Mouse (Mus musculus) B cell, adult 2 months (primary cell): ENCODE data around the gene Tnfaip2.

Experiments
- DNase-seq, 2 experiments: peaks; one replicate each; pipeline ENCODE4 v3.0.0; 2022

Gene Tnfaip2

DNA sequence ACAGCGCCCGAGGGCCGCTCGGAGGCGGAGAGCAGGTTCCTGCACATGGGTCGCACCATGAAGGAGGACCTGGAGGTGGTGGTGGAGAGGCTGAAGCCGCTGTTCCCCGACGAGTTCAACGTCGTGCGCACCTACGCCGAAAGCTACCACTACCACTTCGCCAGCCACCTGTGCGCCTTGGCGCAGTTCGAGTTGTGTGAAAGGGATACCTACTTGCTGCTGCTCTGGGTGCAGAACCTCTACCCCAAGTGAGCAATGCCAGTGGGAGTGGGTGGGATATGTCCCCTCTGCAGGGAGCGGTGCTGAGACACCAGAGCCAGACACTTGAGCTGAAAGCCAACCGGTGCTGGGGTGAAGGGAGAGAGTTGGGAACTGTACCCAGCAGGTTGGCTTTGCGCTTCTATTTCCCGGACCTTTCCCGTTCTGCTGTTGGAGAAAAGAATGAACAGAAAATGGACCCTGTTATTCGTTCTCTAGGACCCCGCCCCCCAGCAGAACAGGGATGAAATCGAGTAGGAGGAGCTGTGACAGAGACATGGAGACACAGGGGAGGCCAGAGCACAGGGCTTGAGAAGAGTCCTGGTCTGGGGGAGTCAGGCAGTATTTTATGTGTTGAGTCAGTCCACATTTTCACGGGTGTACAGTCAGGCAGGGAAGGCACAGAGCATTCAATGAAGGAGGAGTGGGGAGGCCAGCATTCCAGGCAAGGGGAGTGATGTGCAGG is 3.8 kb downstream of the Tnfaip2 start:
- no peak for DNase-seq

DNA sequence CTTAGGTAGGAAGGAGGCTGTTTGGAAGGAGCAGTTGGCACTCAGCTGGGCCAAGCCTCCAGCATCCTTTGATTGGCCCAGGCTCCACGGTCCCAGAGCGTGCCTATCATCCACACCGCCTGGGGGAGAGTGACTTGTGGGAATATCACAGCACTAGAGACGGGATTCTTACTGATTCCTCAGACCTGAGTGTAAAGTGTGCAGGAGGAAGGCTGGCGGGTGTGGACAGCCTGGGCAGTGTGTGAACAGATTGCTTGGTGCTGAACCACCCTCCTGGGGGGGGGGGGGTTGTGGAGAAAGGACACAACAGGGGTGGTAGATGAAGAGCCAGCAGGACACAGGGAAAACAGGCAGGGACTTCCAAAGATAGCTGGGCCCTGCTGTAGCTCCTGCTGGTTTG is 4.5 kb downstream of the Tnfaip2 start:
- DNase-seq, result no peak

DNA sequence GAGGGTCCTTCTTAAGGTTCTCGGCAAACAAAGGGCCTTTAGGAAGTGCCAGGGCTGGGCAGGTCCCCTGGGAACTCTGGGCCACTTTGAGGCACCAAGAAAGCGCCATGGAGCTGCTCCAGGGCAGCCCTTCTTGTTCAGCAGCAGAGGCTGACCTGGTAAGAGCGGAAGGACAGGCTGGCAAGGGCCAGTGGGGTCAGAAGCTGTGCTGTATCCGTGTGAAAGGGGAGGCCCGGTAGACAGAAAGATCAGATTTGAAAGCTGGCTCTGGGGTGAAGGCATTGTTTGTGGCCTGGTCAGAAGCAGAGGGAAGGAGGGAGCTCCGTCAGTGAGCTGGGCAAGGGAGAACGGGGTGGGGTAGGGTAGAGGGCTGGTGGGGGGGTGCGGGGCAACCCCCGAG is 5.1 kb downstream of the Tnfaip2 start:
- DNase-seq, result no peak

DNA sequence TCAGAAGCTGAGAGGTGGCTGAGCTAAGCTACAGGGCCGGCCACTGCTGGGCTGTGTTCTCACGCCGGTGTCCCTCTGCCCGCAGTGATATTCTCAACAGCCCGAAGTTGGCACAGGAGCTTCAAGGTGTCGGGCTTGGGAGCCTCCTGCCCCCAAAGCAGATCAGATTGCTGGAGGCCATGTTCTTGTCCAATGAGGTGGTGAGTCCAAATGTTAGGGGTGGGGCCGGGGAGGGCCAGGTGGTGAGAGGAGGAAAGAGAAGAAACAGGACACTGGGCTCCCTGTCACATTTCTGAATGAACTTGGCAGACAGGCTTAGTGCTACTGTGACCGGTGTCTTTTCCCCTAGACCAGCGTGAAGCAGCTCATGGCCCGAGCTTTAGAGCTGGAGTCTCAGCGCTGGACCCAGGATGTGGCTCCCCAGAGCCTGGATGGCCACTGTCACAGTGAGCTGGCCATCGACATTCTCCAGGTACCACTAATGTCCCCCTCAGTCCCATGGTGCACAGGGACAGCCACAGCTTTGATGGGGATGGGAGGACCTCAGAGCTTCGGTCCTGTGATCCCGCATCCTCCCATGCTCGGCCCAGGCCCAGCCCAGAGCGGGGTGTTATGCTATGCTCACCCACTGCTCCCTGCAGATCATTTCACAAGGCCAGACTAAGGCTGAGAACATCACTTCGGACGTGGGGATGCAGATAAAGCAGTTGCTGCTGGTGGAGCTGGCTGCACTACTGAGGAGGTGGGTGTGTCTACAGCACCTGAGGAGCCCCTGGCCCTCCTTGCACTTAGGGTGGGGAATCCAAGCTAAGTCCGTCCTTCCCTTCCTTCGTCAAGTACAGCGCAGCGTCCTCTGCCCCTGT is 5.9 kb downstream of the Tnfaip2 start:
- DNase-seq, result no peak

DNA sequence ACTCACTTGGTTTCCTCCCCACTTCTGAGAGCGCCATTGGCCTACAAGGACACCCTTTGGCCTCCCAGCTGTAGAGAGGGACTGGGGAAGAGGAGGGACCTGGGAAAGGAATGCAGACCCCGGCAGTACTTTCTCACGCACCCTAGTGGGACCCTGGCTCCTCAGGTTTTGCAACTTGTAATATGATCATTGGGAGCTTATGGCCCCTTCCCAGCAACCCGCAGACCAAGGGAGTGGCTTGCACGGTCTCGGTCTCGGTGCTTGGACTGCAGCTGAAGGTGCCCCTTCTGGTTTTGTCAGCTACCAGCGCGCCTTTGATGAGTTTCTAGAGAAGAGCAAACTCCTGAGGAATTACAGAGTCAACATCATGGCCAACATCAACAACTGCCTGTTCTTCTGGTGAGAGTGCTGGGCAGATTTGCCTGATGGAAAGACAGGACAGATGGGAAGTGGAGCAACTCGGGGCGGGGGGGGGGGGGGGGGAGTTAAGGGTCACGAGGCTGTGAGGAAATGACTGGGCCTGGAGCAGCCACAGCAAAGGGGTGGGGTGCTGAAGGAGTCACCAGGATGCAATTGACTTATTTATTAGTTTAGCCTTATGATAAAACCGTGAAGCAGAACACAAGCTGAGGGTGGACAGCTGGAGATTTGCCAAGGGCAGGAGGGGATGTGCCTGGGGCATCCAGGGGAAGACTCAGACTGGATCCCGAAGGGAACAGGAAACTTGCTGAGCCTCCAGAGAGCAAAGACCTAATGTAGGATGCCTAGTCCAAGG is 6.8 kb downstream of the Tnfaip2 start:
- no peak for DNase-seq

DNA sequence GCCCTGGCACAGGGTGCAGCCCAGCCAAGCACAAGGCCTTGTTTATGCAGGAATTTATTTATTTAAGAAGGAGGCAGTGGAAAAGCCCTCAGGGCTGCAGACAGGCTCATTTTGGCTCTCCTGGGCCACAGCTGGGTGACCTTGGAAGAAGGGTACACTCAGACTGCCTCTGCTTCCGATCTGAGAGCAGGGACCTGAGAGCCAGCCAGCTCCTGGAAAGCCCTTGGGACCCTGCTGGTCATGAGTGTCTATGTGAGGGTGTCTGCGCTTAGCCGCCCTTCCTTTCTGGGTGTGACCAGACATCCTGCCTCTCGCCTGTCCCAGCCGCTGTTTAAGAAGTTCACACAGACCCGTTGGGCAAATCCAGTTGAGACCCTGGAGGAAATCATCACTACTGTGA is 8.1 kb downstream of the Tnfaip2 start:
- no peak for DNase-seq

DNA sequence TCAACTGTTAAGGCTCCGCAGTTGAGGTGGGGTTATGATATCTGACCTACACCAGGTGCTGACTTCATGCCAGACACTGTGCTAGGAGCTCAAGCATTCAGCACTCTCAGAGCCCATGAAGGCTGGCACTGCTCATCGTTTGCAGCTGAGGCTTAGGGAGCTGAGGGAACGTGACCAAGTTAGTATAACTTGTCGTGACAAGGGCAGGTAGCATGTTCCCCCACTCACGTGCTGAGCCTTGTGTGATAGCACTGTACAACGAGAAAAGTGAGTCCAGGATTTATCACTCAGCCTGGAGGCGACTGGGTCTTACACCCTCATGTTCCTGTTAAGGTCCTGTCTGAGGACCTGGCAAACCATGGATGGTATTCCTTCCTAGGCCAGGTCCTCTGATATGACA is 9.3 kb downstream of the Tnfaip2 start:
- DNase-seq, result no peak

DNA sequence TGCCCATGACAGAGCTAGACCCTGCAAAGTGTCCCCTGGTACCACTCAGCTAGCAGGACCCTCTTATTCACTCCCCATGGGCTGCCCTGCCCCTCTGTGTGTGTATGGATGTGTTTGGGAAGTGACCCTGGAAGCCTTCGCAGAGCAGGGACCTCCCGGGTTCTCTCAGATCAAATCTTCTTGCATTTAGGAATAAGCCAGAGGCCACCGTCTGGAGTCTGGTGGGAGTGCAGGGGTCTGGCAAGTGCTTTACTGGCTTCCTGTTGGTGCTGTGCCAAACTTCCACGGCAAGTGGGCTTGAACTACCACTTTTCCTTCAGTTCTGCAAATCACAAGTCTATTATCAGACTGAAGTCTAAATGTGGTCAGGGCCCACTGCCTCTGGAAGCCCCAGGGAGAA is 11.8 kb downstream of the Tnfaip2 start:
- DNase-seq, result no peak

DNA sequence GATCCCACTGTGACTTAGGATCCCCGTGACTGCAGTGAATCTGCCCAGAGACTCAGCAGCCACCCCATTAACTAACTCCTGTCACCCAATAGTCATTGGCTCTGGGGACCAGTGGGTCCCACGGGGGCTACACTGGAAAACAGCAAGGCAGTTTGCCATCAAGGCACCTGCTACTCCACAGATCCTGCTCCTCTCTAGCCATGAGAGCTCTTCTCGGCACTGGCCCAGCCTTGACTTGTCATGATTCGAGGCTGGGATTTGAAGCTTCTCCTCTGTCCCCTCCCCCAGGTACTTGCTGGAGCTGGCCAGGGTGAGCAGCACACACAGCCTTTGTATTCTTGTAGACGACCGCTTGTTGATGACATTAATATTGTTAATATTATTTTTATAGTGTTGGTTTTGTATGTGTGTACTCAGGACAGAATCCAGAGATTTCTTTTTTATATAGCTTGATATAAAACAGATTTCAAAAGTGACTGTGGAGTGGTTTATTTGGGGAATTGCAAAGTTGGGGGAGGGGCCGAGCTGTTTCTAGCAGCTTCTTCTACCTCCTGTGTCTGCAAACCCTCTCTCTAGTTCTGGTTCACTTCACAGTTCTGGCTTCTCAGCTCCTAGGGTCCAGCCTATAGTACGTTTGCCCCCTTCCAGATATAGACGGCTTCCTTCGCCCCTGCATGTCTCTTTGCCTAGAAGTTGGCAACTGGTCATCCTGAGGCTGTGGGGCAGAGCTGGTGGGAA is 12.4 kb downstream of the Tnfaip2 start:
- DNase-seq, result no peak

DNA sequence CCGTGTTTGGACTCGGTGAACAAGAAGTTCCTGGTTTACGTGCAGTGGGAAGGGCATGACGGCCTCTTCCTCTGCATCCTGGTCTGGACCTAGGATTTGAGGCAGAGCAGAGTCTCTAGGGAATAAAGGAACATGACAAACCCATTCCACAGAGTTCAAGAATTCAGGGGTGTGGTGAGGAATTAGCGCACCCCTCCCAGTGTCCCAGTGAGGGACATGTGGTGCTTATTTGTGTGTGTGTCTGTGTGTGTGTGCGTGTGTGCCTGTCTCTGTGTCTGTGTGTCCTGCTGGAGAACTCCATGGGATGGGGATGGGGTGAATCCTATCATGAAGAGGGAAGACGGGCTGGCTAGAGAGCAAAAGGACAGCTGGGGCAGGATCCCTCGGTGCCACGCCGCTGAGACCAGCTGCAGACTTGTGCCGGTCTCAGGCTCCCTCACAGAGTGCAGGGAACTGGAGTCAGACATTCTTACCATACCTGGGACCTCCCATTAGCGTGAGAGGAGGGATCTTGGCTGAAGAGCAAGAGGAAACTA is 13.1 kb downstream of the Tnfaip2 start:
- no peak for DNase-seq

DNA sequence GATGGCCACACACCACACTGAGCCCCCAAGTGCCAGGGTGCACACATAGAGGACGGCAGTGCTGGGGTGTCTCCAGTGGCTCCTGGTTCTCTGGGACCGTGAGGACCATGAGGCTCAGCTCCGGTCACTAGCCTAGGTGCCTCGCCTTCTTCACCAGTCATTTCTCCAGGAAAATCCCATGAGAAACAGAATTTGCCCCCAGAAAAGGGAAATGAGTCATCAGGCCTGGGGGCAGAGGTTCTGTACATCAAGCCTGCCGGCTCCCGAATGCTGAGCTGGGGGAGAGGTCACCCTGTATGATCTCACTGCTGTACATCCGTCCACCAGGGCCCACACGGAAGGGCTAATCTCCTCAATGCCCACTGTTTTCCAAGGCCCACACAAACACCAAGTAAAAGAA is 13.6 kb downstream of the Tnfaip2 start:
- DNase-seq, result no peak

DNA sequence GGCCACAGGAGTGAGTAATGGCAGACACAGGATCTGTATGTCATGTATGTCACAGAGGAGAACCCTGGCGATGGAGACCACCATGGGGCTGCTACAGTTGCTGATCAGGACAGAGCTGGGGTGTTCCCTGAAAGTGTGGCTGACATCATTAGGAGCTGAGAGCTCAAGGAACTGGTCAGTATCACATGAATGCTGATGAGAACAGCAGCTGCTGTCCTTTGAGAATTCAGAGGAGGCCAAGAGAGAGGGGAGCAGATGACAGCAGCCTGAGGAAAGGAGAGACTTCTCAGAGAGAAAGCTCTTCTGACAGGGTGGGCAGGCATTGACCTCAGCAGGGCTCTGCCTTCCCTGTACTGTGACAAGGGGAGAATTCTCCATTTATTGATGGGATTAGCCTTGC is 15.5 kb downstream of the Tnfaip2 start:
- DNase-seq, result no peak

DNA sequence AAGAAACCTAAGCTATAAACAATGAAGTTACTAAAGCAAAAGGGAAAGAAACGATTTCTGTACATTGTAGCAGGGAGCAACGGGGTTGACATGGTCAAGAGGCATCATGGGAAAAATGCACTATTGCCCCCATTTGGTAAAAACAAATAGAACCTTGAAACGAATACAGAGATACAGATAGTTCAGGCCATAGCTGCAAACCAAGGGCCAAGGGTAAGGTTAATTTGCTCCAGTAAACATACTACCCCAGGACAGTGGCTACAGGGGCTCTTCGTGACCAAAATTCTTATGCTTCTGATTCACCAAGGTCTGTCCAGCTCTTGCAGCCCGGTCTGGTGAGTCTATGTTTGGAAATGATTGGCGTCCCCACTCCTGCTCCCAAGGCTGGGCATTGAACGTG is 21.3 kb downstream of the Tnfaip2 start:
- no peak for DNase-seq

DNA sequence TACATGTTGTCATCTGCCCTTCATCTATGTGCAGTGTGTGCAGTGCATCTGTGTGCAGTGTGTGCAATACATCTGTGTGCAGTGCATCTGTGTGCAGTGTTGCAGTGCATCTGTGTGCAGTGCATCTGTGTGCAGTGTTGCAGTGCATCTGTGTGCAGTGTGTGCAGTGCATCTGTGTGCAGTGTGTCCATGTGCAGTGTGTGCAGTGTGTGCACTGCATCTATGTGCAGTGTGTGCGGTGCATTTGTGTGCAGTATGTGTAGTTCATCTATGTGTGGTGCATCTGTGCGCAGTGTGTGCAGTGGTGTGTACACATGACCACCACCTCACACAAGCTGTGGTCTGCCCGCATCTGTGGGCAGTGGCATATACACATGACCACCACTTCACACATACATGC is 24.1 kb downstream of the Tnfaip2 start:
- DNase-seq, result no peak

DNA sequence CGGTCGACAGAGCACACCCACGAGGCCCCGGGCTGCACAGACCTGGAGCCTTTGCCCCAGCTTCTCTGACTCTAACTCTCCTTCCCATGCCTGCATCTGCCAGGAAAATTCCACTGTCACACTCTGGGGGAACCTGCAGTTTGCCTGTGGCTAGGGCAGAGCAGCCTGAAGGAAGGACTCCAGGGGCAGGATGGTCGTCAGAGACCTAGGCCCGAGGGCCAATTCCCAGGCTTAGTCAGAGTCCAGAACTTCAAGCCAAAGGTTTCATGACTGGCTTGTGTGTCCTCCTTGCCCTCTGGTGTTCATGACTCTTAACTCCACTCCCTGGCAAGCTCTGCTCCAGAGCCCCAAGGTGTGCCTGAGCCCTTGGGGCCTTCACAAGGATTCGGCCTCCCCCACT is 25.9 kb downstream of the Tnfaip2 start:
- DNase-seq, result no peak

DNA sequence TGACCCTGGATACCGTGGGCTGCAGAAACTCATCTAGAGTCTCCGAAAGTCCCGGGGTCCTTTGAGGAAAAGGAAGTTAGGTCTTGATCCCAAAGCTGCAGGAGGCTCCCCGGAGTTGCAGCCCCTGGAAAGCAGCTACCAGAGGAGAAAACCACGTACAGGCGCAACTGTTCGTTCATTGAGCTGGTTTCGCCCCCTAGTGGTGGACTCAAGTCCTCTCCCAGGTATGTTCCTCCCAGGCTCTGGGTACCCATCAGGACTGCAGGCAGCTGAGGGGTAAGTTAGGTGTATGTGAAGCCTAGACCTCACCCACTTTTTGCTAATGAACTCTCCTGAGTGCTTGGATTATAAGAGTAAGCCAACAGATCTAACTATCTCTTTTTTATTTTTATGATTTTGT is 27.2 kb downstream of the Tnfaip2 start:
- peak; percentile 59 to 67 for DNase-seq

DNA sequence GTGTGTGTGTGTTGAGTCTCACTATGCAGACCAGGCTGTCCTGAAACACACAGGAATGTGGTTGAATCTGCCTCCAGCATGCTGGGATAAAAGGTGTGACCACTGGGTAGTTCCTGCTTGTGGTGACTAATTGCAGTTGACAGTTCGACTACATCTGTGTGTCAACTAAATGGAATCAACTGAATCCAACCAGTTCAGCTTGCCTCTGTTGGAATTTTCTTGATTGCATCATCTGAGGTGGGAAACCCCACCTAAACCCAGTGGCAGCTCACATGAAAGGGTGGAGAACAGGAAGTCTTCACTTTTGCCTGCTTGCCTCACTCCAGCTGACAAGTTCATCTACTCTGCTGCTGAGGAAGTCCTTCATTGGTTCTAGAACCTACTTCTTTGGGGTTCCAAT is 28.9 kb downstream of the Tnfaip2 start:
- no peak for DNase-seq

DNA sequence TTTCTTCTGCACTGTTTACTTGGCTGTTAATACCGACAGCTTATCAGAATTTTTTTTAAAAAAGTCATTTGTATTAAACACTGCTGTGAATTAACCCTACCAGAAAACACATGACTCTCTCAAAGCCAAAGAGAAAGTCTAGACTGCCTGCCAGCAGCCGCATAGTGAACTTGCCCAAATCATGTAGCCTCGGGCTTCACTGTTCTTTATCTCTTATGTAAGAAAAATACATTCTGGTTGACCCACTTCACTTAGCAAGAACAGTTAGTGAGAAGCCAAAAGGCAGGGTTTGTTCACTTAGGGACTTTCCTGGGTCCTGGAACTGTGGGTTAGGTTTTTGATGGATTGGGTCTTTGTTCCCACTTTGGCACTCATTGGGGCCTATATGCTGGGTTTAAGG is 29.5 kb downstream of the Tnfaip2 start:
- DNase-seq, result no peak

DNA sequence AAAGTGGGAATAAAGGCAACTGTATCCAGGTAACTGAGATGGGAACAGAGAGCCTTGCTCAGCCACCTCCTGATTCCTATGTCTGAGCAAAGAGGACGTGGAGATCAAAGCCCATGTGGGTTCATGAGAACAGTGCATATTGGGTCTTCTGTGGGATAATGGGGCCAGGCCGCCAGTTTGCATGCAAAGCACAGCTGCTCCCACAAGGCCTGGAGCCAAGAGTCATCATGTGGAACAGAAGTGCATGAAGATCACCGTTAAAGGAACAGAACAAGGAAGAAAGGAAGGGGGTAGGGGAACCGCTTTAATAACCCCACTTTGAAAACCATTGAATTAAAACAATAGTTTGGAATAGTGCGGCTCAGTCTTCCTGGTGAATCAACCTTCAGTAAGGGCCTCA is 30.6 kb downstream of the Tnfaip2 start:
- DNase-seq, result no peak

DNA sequence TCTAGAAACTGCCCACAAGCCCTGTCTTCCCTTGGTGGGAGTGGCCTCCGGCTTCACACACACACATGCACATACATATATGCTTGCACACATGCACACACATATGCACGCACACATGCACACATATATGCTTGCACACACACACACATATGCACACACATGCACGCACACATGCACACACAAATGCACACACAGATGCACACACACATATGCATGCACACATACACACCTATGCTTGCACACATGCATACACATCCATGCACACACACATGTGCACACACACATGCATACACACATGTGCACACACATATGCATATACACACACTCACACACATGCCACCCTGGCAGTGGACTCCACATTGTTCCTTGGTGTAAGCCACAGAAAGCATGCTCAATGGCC is 32.1 kb downstream of the Tnfaip2 start:
- no peak for DNase-seq

DNA sequence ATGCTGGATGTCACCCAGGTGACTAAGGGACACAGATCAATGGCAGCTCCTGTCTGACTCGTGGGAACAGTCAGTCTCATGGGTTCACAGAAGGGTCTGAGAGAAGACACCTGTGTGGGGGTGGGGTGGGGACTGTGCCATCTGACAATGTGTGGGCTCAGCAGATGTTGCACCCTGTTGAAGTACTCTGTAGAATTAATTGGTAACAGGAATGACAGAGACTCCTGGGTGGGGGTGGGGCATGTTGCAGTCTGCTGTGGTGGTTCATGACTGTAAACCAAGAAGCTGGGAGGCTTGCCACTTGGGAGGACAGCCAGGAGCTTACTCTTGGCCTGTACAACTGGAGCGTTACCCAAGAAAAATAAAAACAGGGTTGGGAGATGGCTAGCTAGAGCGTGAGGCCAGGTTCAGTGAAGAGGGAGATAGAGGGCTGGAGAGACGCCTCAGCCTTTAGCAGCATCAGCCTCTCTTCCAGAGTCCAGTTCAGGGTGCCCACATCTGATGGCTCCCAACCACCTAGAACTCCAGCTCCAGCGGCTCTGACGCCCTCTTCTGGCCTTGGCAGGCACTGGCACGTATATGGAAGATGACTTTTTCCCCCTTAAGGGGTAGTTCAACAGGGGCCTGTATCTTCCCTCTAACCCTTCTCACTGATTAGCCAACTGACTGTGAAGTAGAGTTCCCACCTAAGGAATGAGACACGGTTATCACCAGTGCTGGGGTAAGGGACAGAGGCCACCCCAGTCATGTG is 32.8 kb downstream of the Tnfaip2 start:
- no peak for DNase-seq

DNA sequence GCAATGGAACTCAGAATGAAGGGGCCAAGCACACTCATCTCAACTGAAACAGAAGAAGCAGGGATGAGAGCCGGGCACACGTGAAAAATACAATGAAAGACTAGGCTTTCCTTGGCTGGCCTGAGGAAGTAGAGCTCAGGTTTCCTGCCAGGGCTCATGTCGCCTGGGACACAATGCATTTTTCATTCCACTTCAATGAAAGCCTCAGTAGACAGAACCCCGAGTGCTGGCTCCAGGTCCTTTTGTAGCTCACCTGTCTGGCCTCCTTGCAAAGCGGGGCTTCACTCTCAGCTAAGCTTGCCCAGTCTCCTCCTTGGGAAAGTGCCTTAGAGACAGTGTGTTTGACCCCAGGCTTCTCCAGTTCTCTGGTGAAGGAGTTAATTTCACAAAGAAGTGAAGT is 36.7 kb downstream of the Tnfaip2 start:
- DNase-seq, result no peak
